12 mouse cellular contexts compared by ENCODE assay signal in the genomic region with DNA sequence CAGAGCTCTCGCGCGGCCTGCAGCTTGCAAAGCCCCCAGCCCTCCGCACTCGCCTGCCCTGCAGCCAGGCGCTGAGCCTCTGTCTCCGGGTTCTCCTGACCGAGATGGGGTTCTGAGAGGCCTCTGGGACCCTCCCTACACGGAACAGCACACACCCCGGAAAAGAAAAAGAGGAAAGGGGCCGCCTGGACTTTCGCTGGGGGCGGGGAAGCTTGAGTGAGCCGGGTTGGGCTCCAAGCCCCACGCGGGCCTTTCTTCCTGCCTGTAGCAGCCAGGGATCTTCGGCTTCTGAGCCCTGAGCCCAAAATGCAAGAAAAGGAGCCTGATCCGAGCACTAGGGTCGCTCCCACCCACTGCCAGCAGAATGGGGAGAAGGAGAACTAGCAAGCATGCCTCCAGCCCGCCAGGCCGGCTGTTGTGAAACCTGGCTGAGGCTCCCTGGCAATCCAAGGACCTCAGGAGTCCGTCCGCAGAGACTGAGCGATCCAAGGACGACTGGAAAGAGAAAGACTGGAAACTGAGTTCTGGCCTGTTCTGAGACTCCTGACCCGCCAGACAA. TPM values are rescaled to one million over a fixed set of nuclear protein-coding genes. Genes with fewer than 3 reads are reported as not detected.
A peak's percentile ranks its signal among the peaks of the same experiment; 100 is the strongest.
DNase-seq lines count a peak whose midpoint lies in the region; ATAC-seq and TF ChIP-seq lines count a peak whose summit lies in the region.
"Had no signal": no experiment of that assay in that cellular context is flagged by ENCODE, and none has a peak within 500 bp of the region (broad histone marks: within the 10 kb centered on the region; RNA-seq: fewer than 3 reads in every experiment).

No protein-coding gene starts in this region.

- TF ChIP-seq POLR2A in cerebellum, adult 2 months (IDR thresholded peaks at IDR 0.05; ENCODE audit: borderline replicate concordance, insufficient read depth, low read length): no peak

- H3K4me3 ChIP-seq in midbrain, embryonic 11.5 days (ENCODE audit: low read depth, low read length): no peak overlapping the region
- H3K4me3 ChIP-seq in midbrain, embryonic 16.5 days (ENCODE audit: low read depth, low read length): no peak overlapping the region
- H3K4me3 ChIP-seq in limb, embryonic 11.5 days (ENCODE audit: low read depth, low read length): peak overlapping the region; percentile 21
- no peak overlapping the region for H3K4me3 ChIP-seq in forebrain, postnatal 0 days (ENCODE audit: low read depth, low read length)
- no peak overlapping the region for H3K4me3 ChIP-seq in cerebellum, adult 2 months (replicated peaks; ENCODE audit: insufficient read depth, low read depth, low read length)
- H3K4me3 ChIP-seq: embryonic facial prominence, embryonic 12.5 days; heart, embryonic 13.5 days had no signal

- ATAC-seq in midbrain, embryonic 11.5 days (ENCODE audit: low FRiP score): no peak
- ATAC-seq in midbrain, embryonic 16.5 days: no peak; the same call in 1 of the 2 replicates
- no peak for ATAC-seq in limb, embryonic 11.5 days (ENCODE audit: insufficient number of reproducible peaks, low FRiP score, low TSS enrichment, low read depth)
- no peak for ATAC-seq in forebrain, postnatal 0 days

- peak; percentile 84 for DNase-seq in heart, adult 11 months
- DNase-seq in heart, postnatal 36 days: no peak
- peak; percentile 95 for DNase-seq in midbrain, embryonic 11.5 days (ENCODE audit: low spot score, missing footprints)
- no peak for DNase-seq in limb, embryonic 11.5 days (ENCODE audit: low spot score)
- peak; percentile 35 for DNase-seq in testis, postnatal 14 days (ENCODE audit: low spot score)
- DNase-seq in forebrain, postnatal 0 days: no peak
- no peak for DNase-seq in cerebellum, adult 2 months
- DNase-seq: lung, postnatal 36 days had no signal

- no peak overlapping the region for H3K27ac ChIP-seq in midbrain, embryonic 11.5 days (ENCODE audit: low read depth, low read length)
- no peak overlapping the region for H3K27ac ChIP-seq in midbrain, embryonic 16.5 days (ENCODE audit: low read length)
- H3K27ac ChIP-seq in limb, embryonic 11.5 days (replicated peaks; ENCODE audit: low read depth, low read length): 0 out of 2 replicates have a peak overlapping the region, but pooled peaks have one; percentile 22
- no peak overlapping the region for H3K27ac ChIP-seq in forebrain, postnatal 0 days (ENCODE audit: low read depth, low read length)
- H3K27ac ChIP-seq in cerebellum, adult 2 months (ENCODE audit: insufficient read depth, low read length): no peak overlapping the region
- H3K27ac ChIP-seq: embryonic facial prominence, embryonic 12.5 days; heart, embryonic 13.5 days had no signal

- no peak overlapping the region for H3K4me2 ChIP-seq in midbrain, embryonic 11.5 days
- H3K4me2 ChIP-seq in midbrain, embryonic 16.5 days (ENCODE audit: low read length): no peak overlapping the region
- peak overlapping the region; percentile 36 for H3K4me2 ChIP-seq in limb, embryonic 11.5 days (ENCODE audit: low read depth, severe bottlenecking)
- no peak overlapping the region for H3K4me2 ChIP-seq in forebrain, postnatal 0 days (ENCODE audit: low read depth)
- H3K4me2 ChIP-seq: embryonic facial prominence, embryonic 12.5 days; heart, embryonic 13.5 days had no signal

- no peaks in the 10 kb centered on the region for H3K9me3 ChIP-seq in midbrain, embryonic 11.5 days (ENCODE audit: control insufficient read depth, low read length)
- H3K9me3 ChIP-seq in midbrain, embryonic 16.5 days (replicated peaks; ENCODE audit: control insufficient read depth, low read length, poor library complexity, severe bottlenecking): no peaks in the 10 kb centered on the region
- no peaks in the 10 kb centered on the region for H3K9me3 ChIP-seq in limb, embryonic 11.5 days (ENCODE audit: control insufficient read depth, low read length)
- 0 out of 2 replicates have a peak, but pooled peaks cover 3% of the 10 kb centered on the region for H3K9me3 ChIP-seq in forebrain, postnatal 0 days (ENCODE audit: low read length)
- H3K9me3 ChIP-seq: embryonic facial prominence, embryonic 12.5 days; heart, embryonic 13.5 days had no signal

- no peaks in the 10 kb centered on the region for H3K36me3 ChIP-seq in midbrain, embryonic 11.5 days (ENCODE audit: control insufficient read depth, insufficient read depth, low read length)
- no peaks in the 10 kb centered on the region for H3K36me3 ChIP-seq in midbrain, embryonic 16.5 days (ENCODE audit: control insufficient read depth, insufficient read depth, low read length)
- H3K36me3 ChIP-seq in limb, embryonic 11.5 days (ENCODE audit: control insufficient read depth, insufficient read depth, low read length): no peaks in the 10 kb centered on the region
- no peaks in the 10 kb centered on the region for H3K36me3 ChIP-seq in forebrain, postnatal 0 days (ENCODE audit: insufficient read depth)
- H3K36me3 ChIP-seq: embryonic facial prominence, embryonic 12.5 days; heart, embryonic 13.5 days had no signal

- intact Hi-C loops in heart, postnatal 36 days (cut with DNase I): loop anchor here (2.0 to 5.0 kb wide), 2 partner anchors 50 to 119 kb away; no protein-coding TSS in a partner anchor

- WGBS in midbrain, embryonic 11.5 days: under 1% methylated on average over 26 of the region's 26 CpGs
- 3% methylated on average over 26 of the region's 26 CpGs for WGBS in midbrain, embryonic 16.5 days
- WGBS in limb, embryonic 11.5 days: 4% methylated on average over 26 of the region's 26 CpGs
- WGBS in forebrain, postnatal 0 days: 3% methylated on average over 26 of the region's 26 CpGs
- 6% methylated on average over 26 of the region's 26 CpGs for WGBS in cerebellum, adult 2 months

- H3K27me3 ChIP-seq in midbrain, embryonic 11.5 days (ENCODE audit: control insufficient read depth, insufficient read depth, low read length): peaks cover 99% of the 10 kb centered on the region
- peaks cover 93% of the 10 kb centered on the region for H3K27me3 ChIP-seq in midbrain, embryonic 16.5 days (ENCODE audit: control insufficient read depth, insufficient read depth, low read depth, low read length)
- H3K27me3 ChIP-seq in limb, embryonic 11.5 days (ENCODE audit: control insufficient read depth, insufficient read depth, low read length): peaks cover 73% of the 10 kb centered on the region
- H3K27me3 ChIP-seq in forebrain, postnatal 0 days (ENCODE audit: insufficient read depth, low read length): peaks cover 97% of the 10 kb centered on the region
- H3K27me3 ChIP-seq in cerebellum, adult 2 months (ENCODE audit: control insufficient read depth, insufficient read depth, low read length): peaks cover 17% of the 10 kb centered on the region; the same call in 1 of the 2 replicates

- H3K4me1 ChIP-seq in midbrain, embryonic 11.5 days (ENCODE audit: control insufficient read depth, insufficient read depth, low read length): no peaks in the 10 kb centered on the region
- peaks cover 5% of the 10 kb centered on the region; the same call in 1 of the 2 replicates for H3K4me1 ChIP-seq in midbrain, embryonic 16.5 days (ENCODE audit: control insufficient read depth, insufficient read depth, low read length)
- H3K4me1 ChIP-seq in limb, embryonic 11.5 days (ENCODE audit: control insufficient read depth, insufficient read depth, low read length): peaks cover 66% of the 10 kb centered on the region
- H3K4me1 ChIP-seq in forebrain, postnatal 0 days (ENCODE audit: insufficient read depth): no peaks in the 10 kb centered on the region
- no peaks in the 10 kb centered on the region for H3K4me1 ChIP-seq in cerebellum, adult 2 months (ENCODE audit: control insufficient read depth, insufficient read depth, low read length)
- H3K4me1 ChIP-seq: embryonic facial prominence, embryonic 12.5 days had no signal

- H3K9ac ChIP-seq in midbrain, embryonic 11.5 days (ENCODE audit: low read length): no peak overlapping the region
- no peak overlapping the region for H3K9ac ChIP-seq in midbrain, embryonic 16.5 days (ENCODE audit: low read depth, low read length)
- peak overlapping the region; percentile 62 for H3K9ac ChIP-seq in limb, embryonic 11.5 days (ENCODE audit: low read length)
- no peak overlapping the region for H3K9ac ChIP-seq in forebrain, postnatal 0 days
- H3K9ac ChIP-seq: embryonic facial prominence, embryonic 12.5 days; heart, embryonic 13.5 days had no signal

- no peak for TF ChIP-seq CTCF in forebrain, postnatal 0 days (IDR thresholded peaks at IDR 0.05; ENCODE audit: low read depth)
- TF ChIP-seq CTCF in cerebellum, adult 2 months (IDR thresholded peaks at IDR 0.05; ENCODE audit: borderline replicate concordance, insufficient read depth, low read depth, low read length): no peak

RNA-seq across cellular contexts. Expression of a gene that starts 6.7 kb away (rescaled TPM):
- total RNA-seq in heart, postnatal 36 days (2021): not detected
- not detected in 2 replicates for polyA plus RNA-seq in midbrain, embryonic 11.5 days (2014; fragmentation: Nextera tagmentation; extraction: Ambion mirVana)
- not detected in 2 replicates for polyA plus RNA-seq in midbrain, embryonic 16.5 days (2015; fragmentation: Nextera tagmentation; extraction: Ambion mirVana)
- 5.1 and 6.4 TPM in 2 replicates for polyA plus RNA-seq in limb, embryonic 11.5 days (2014; fragmentation: Nextera tagmentation; extraction: Ambion mirVana)
- total RNA-seq in forebrain, postnatal 0 days (2014; rRNA removed): not detected in 2 replicates
- polyA plus RNA-seq in forebrain, postnatal 0 days (2015; fragmentation: Nextera tagmentation; extraction: Ambion mirVana): not detected in 2 replicates
- 3.9 and 4.5 TPM in 2 replicates for polyA plus RNA-seq in cerebellum, adult 2 months (2012; rRNA removed)
- total RNA-seq: left cerebral cortex, adult 18-20 months had no signal

RNA-seq across cellular contexts. Expression of a gene that starts 13.9 kb away (rescaled TPM):
- under 1 TPM in 1 of 2 experiments, not detected in 1; 0.25 TPM for total RNA-seq in heart, postnatal 36 days (2021)
- not detected in 2 replicates for polyA plus RNA-seq in midbrain, embryonic 11.5 days (2014; fragmentation: Nextera tagmentation; extraction: Ambion mirVana)
- not detected in 2 replicates for polyA plus RNA-seq in midbrain, embryonic 16.5 days (2015; fragmentation: Nextera tagmentation; extraction: Ambion mirVana)
- 9.5 and 10.9 TPM in 2 replicates for polyA plus RNA-seq in limb, embryonic 11.5 days (2014; fragmentation: Nextera tagmentation; extraction: Ambion mirVana)
- not detected in 2 replicates for total RNA-seq in forebrain, postnatal 0 days (2014; rRNA removed)
- not detected in 2 replicates for polyA plus RNA-seq in forebrain, postnatal 0 days (2015; fragmentation: Nextera tagmentation; extraction: Ambion mirVana)
- 0.16 and 0.25 TPM in 2 replicates for polyA plus RNA-seq in cerebellum, adult 2 months (2012; rRNA removed)
- total RNA-seq: left cerebral cortex, adult 18-20 months had no signal
- polyA plus RNA-seq: embryonic facial prominence, embryonic 12.5 days had no signal

RNA-seq across cellular contexts. Expression of a gene that starts 21.6 kb away (rescaled TPM):
- total RNA-seq in heart, postnatal 36 days (2021): not detected
- polyA plus RNA-seq in midbrain, embryonic 11.5 days (2014; fragmentation: Nextera tagmentation; extraction: Ambion mirVana): not detected in 2 replicates
- polyA plus RNA-seq in midbrain, embryonic 16.5 days (2015; fragmentation: Nextera tagmentation; extraction: Ambion mirVana): not detected in 2 replicates
- polyA plus RNA-seq in limb, embryonic 11.5 days (2014; fragmentation: Nextera tagmentation; extraction: Ambion mirVana): 4.6 and 4.8 TPM in 2 replicates
- total RNA-seq in forebrain, postnatal 0 days (2014; rRNA removed): not detected in 2 replicates
- polyA plus RNA-seq in forebrain, postnatal 0 days (2015; fragmentation: Nextera tagmentation; extraction: Ambion mirVana): not detected in 2 replicates
- not detected in 2 replicates for polyA plus RNA-seq in cerebellum, adult 2 months (2012; rRNA removed)
- total RNA-seq: left cerebral cortex, adult 18-20 months had no signal
- polyA plus RNA-seq: embryonic facial prominence, embryonic 12.5 days; heart, embryonic 13.5 days had no signal

RNA-seq across cellular contexts. Expression of a gene that starts 35.8 kb away (rescaled TPM):
- not detected for total RNA-seq in heart, postnatal 36 days (2021)
- polyA plus RNA-seq in midbrain, embryonic 11.5 days (2014; fragmentation: Nextera tagmentation; extraction: Ambion mirVana): not detected in 2 replicates
- not detected in 2 replicates for polyA plus RNA-seq in midbrain, embryonic 16.5 days (2015; fragmentation: Nextera tagmentation; extraction: Ambion mirVana)
- polyA plus RNA-seq in limb, embryonic 11.5 days (2014; fragmentation: Nextera tagmentation; extraction: Ambion mirVana): 4.4 and 6.1 TPM in 2 replicates
- not detected in 2 replicates for total RNA-seq in forebrain, postnatal 0 days (2014; rRNA removed)
- polyA plus RNA-seq in forebrain, postnatal 0 days (2015; fragmentation: Nextera tagmentation; extraction: Ambion mirVana): not detected in 2 replicates
- polyA plus RNA-seq in cerebellum, adult 2 months (2012; rRNA removed): not detected in 2 replicates
- total RNA-seq: left cerebral cortex, adult 18-20 months had no signal
- polyA plus RNA-seq: embryonic facial prominence, embryonic 12.5 days; heart, embryonic 13.5 days had no signal

RNA-seq across cellular contexts. Expression of a gene that starts 44.8 kb away (rescaled TPM):
- total RNA-seq in heart, postnatal 36 days (2021): not detected
- polyA plus RNA-seq in midbrain, embryonic 11.5 days (2014; fragmentation: Nextera tagmentation; extraction: Ambion mirVana): not detected in 2 replicates
- polyA plus RNA-seq in midbrain, embryonic 16.5 days (2015; fragmentation: Nextera tagmentation; extraction: Ambion mirVana): 0.22 TPM in 1 of 2 replicates, not detected in the other
- polyA plus RNA-seq in limb, embryonic 11.5 days (2014; fragmentation: Nextera tagmentation; extraction: Ambion mirVana): 8.3 and 9.1 TPM in 2 replicates
- not detected in 2 replicates for total RNA-seq in forebrain, postnatal 0 days (2014; rRNA removed)
- polyA plus RNA-seq in forebrain, postnatal 0 days (2015; fragmentation: Nextera tagmentation; extraction: Ambion mirVana): not detected in 2 replicates
- 1.5 and 2.2 TPM in 2 replicates for polyA plus RNA-seq in cerebellum, adult 2 months (2012; rRNA removed)
- total RNA-seq: left cerebral cortex, adult 18-20 months had no signal

Comparison
In these comparisons a context has a peak if more than half of its experiments do, and no peak if none do; other contexts are left out.
1. DNase-seq: peak in heart, adult 11 months (single experiment), midbrain, embryonic 11.5 days (single experiment) and testis, postnatal 14 days (single experiment); none in heart, postnatal 36 days (0 of 2), limb, embryonic 11.5 days (single experiment), forebrain, postnatal 0 days (single experiment) and cerebellum, adult 2 months (0 of 2).